Mouse (Mus musculus) ES-Bruce4 (cell line): ENCODE measurements around the gene Rasgrf2. TPM values are rescaled to one million over a fixed set of nuclear protein-coding genes. Genes with fewer than 3 reads are reported as not detected.

Source experiments
- H3K27ac ChIP-seq: 2 replicates; pipeline ENCODE4 v1.5.1; 2012; ENCODE audit warnings: low read length, inconsistent platforms; ENCODE audit not compliant: insufficient read depth
- H3K27me3 ChIP-seq: 2 replicates; pipeline ENCODE4 v1.6.1; 2012; ENCODE audit warnings: mild to moderate bottlenecking, low read length, inconsistent platforms; ENCODE audit not compliant: control insufficient read depth, poor library complexity, insufficient read depth, severe bottlenecking
- H3K36me3 ChIP-seq: 2 replicates; pipeline ENCODE4 v1.6.1; 2012; ENCODE audit warnings: inconsistent platforms, mild to moderate bottlenecking, low read length, moderate library complexity; ENCODE audit not compliant: control insufficient read depth, poor library complexity, insufficient read depth, severe bottlenecking
- H3K4me1 ChIP-seq: one replicate; pipeline ENCODE4 v1.8.1; 2011; ENCODE audit warnings: low read length; ENCODE audit not compliant: control insufficient read depth, insufficient read depth
- H3K4me3 ChIP-seq: 2 replicates; pipeline ENCODE4 v1.5.1; 2011; ENCODE audit warnings: low read depth, mild to moderate bottlenecking, low read length
- H3K9ac ChIP-seq: 2 replicates; pipeline ENCODE4 v1.6.1; 2012; ENCODE audit warnings: low read depth, mild to moderate bottlenecking, inconsistent platforms; ENCODE audit not compliant: poor library complexity, severe bottlenecking
- H3K9me3 ChIP-seq: replicated peaks from 2 replicates; pipeline ENCODE4 v1.6.1; 2012; ENCODE audit warnings: mild to moderate bottlenecking, low read length, inconsistent platforms; ENCODE audit not compliant: control insufficient read depth, poor library complexity, insufficient read depth, severe bottlenecking
- CTCF ChIP-seq: IDR thresholded peaks from one replicate; pipeline ENCODE4 v1.8.1; 2011; ENCODE audit warnings: low read depth, low read length
- EP300 ChIP-seq: IDR thresholded peaks from 2 replicates; pipeline ENCODE4 v1.6.1; 2011; ENCODE audit warnings: low read depth, low read length; ENCODE audit not compliant: insufficient read depth
- POLR2A ChIP-seq: IDR thresholded peaks from one replicate; pipeline ENCODE4 v1.8.1; 2011; ENCODE audit warnings: low read length; ENCODE audit not compliant: insufficient read depth
- polyA plus RNA-seq: library from polyadenylated mRNA; stranded (reverse); fragments of >200 nt; gene quantifications from 2 replicates; pipeline ENCODE4 v1.2.4, GENCODE M21; 2011; ENCODE audit warnings: low read depth; ENCODE audit not compliant: missing spikeins, insufficient read depth, insufficient read length

Gene Rasgrf2
- polyA plus RNA-seq, 1 experiment = not detected

- Histone ChIP-seq H3K36me3 (no peaks in the 10 kb centered on the region), H3K4me3 (no peak overlapping the region), H3K9me3 (no peaks in the 10 kb centered on the region), H3K4me1 (no peaks in the 10 kb centered on the region), H3K27me3 (no peaks in the 10 kb centered on the region), H3K27ac (no peak overlapping the region), H3K9ac (no peak overlapping the region)
- TF ChIP-seq POLR2A = no peak
- TF ChIP-seq CTCF = no peak
- TF ChIP-seq EP300 = no peak
Measured at GRCm38 (mm10) chr13:91906338-91906737, 225.1 kb downstream of the Rasgrf2 start.

GRCm38 (mm10) chr13:91896476-91896875, 235.0 kb downstream of the Rasgrf2 start:
- H3K27me3 ChIP-seq = no peaks in the 10 kb centered on the region
- no peaks in the 10 kb centered on the region for H3K9me3 ChIP-seq
- no peaks in the 10 kb centered on the region for H3K4me1 ChIP-seq
- no peak overlapping the region for H3K9ac ChIP-seq
- TF ChIP-seq CTCF (no peak), POLR2A (no peak), EP300 (no peak)
- H3K36me3 ChIP-seq = no peaks in the 10 kb centered on the region
- no peak overlapping the region for H3K4me3 ChIP-seq
- no peak overlapping the region for H3K27ac ChIP-seq

- Histone ChIP-seq H3K4me3 (no peak overlapping the region), H3K27me3 (no peaks in the 10 kb centered on the region), H3K36me3 (no peaks in the 10 kb centered on the region), H3K9me3 (no peaks in the 10 kb centered on the region), H3K27ac (no peak overlapping the region), H3K4me1 (no peaks in the 10 kb centered on the region), H3K9ac (no peak overlapping the region)
- no peak for TF ChIP-seq POLR2A
- no peak for TF ChIP-seq CTCF
- no peak for TF ChIP-seq EP300
Measured at GRCm38 (mm10) chr13:91893132-91893531, 238.3 kb downstream of the Rasgrf2 start.

GRCm38 (mm10) chr13:91890031-91890619, 241.3 kb downstream of the Rasgrf2 start:
- H3K9me3 ChIP-seq = no peaks in the 10 kb centered on the region
- H3K4me3 ChIP-seq = no peak overlapping the region
- no peaks in the 10 kb centered on the region; the same call in 1 of the 2 replicates for H3K27me3 ChIP-seq
- TF ChIP-seq POLR2A (no peak), EP300 (no peak), CTCF (no peak)
- H3K36me3 ChIP-seq = no peaks in the 10 kb centered on the region
- no peak overlapping the region for H3K9ac ChIP-seq
- H3K4me1 ChIP-seq = no peaks in the 10 kb centered on the region
- H3K27ac ChIP-seq = no peak overlapping the region

GRCm38 (mm10) chr13:91884714-91885386, 246.6 kb downstream of the Rasgrf2 start:
- Histone ChIP-seq H3K4me3 (no peak overlapping the region), H3K27ac (no peak overlapping the region), H3K27me3 (no peaks in the 10 kb centered on the region; the same call in 1 of the 2 replicates), H3K9me3 (no peaks in the 10 kb centered on the region), H3K36me3 (no peaks in the 10 kb centered on the region), H3K4me1 (no peaks in the 10 kb centered on the region), H3K9ac (no peak overlapping the region)
- TF ChIP-seq CTCF (no peak), EP300 (no peak), POLR2A (no peak)

- H3K27me3 ChIP-seq = no peaks in the 10 kb centered on the region; the same call in 1 of the 2 replicates
- no peaks in the 10 kb centered on the region for H3K4me1 ChIP-seq
- no peak overlapping the region for H3K27ac ChIP-seq
Measured at GRCm38 (mm10) chr13:91881837-91882480, 249.5 kb downstream of the Rasgrf2 start.

More at GRCm38 (mm10) chr13:91881837-91882480, 249.5 kb downstream of the Rasgrf2 start:
- no peak overlapping the region for H3K4me3 ChIP-seq
- no peak overlapping the region for H3K9ac ChIP-seq
- no peaks in the 10 kb centered on the region for H3K36me3 ChIP-seq
- no peaks in the 10 kb centered on the region for H3K9me3 ChIP-seq
- TF ChIP-seq POLR2A (no peak), EP300 (no peak), CTCF (no peak)
